Mouse (Mus musculus) right cerebral cortex, adult 2 months (tissue): ENCODE data around the gene Dkkl1.

Source experiments
- DNase-seq, 2 experiments: peaks; one replicate each; pipeline ENCODE4 v3.0.0; 2021 to 2022; ENCODE audit warnings: low spot score in 2 of 2

Dkkl1 gene

DNA sequence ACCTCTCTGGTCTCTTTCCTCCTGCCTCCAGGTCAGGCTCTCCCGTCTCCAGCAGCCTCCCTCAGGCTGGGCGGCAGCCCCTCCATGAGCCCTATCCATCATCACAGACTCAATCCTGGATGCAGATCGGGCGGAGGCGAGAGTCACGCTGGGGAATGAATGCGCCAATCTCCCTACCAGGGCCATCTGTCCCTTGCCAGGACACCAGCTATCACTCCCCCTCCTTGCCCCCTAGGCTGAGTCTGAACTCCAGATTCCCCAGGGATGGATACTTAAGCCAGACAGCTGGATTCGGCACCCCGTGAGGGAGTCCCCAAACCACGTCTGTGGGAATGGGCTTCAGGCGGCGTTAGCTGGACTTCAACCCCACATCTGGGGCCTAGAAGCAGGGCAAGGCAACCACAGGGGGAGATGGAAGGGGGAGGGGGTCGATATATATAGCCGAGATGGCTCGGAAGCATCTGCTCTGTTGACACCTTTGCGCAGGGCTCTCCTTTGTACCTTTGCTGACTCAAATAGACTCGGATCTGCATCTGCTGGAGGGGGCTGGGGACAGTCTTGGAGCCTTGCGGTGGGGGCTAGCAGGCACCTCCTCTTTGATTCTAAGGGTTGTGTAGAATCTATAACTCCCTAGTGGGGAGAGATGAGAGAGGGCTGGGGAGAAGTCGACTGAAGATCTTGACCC lies 44.0 kb downstream of the Dkkl1 start:
- DNase-seq = no peak

DNA sequence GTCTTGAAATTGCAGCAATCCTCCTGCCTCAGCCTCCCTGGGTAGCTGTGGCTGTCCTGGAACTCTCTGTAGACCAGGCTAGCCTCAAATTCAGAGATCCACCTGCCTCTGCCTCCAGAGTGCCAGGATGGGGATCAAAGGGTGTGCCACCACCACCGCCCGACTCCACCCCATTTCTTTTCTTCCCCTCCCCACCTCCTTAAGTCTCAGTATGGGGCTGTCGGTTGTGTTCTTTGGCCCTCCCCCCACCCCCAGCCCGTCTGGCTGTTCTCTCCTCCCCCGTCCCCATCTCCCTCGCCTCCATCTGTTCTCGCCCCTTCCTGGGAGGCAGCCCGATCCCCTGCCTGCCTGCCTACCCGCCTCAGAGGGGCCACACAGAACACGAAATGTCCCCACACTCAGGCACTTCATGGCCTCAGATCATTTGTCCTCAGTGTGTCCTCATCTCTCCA lies 45.0 kb downstream of the Dkkl1 start:
- DNase-seq = no peak

DNA sequence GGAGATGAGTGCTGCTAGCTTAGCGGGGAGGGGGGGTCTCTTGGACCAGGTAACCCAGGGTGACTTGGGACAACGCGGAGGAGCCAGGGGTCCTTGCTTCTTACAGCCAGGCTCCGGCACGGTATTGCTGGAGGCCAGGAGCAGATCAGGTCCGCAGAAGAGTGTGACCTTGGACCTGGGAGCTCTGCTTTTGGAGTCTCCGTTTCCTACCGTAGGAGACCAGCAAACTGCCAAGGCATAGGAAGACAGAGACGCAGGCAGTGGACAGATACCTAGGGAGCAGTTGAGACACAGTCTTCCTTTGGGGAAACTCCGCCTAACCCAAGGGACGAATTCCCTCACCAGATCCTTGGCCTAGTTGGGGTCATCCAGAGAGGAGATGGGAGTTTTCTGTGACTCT lies 46.2 kb downstream of the Dkkl1 start:
- no peak for DNase-seq

DNA sequence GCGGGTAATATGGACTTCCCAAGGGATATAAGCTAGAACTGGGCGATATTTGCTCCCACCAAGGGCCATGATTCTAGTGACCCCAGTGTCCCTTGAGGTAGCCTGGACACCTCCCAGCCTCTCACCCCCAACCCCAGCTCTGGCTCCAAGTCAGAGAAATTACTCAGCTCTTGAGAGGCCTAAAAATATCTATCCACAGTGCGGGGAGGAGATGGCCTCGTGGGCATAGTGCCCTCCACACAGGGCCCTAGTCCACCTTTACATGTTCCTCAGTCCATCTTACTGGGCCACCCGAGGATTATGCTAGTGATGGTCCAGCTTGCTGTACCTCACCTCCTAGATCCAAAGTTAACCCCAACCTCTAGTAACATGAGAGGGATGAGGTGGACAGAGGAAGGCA lies 47.1 kb downstream of the Dkkl1 start:
- no peak for DNase-seq

DNA sequence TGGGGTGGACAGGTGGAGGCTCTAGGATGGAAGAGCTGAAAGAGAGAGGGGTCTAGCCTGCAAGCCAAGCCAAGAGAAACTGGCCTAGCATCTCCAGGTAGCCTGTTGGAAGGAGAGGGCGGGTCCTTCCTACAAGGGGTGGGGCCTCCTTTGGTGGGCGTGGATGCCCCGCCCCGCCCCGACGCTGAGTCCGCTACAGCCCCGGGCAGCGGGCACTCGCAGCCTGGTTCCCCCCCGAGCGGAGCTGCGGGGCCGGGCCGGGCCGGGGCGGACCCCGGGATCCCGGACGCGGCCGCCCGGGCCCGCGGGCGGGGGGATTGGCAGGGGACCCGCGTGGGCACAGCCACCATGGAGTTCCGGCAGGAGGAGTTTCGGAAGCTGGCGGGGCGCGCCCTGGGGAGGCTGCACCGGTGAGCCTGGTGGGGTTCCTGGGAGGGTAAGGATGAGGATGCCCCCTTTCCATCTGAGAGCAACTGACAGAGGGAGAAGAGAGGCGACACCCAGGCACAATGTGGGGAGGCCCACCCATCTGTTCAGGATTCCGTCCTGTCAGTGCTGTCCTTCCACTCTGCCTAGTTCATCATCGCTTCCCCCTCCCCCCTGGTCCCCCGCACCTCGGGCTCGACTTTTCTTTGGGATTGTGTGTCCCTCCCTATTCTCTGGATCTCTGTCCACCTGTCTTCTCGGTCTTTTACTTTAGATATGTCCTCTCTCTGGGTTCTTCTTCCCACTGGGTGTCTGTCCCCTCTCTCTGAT lies 48.0 kb downstream of the Dkkl1 start, which contains the start of gene Slc17a7:
Slc17a7 (plus strand) TSS at position 215 of the 756 bp plus-strand sequence.
- DNase-seq = peak; percentile 57 to 60

DNA sequence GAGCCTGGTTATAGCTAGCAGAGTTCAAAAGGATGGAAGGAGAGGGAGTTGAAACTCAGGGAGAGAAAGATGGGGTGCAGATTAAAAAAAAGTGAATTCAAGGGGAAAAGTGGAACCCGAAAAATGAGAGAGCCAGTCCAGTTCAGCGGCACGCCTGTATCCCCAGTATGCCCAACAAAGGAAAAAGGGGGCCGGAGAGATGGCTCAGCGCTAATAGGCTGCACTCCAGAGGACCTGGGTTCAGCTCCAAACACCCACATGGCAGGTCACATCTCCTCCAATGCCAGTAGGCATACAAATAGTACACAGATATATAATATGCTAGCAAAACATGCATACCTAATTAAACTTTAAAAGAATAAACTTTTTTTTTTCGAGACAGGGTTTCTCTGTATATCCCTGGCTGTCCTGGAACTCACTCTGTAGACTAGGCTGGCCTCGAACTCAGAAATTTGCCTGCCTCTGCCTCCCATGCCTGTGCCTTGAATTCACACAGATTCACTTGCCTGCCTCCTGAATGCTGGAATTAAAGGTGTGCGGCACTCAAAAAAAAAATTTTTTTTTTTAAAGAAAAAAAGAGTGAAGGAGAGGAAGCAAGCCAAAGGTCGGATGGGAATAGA lies 48.8 kb downstream of the Dkkl1 start:
- DNase-seq = no peak

DNA sequence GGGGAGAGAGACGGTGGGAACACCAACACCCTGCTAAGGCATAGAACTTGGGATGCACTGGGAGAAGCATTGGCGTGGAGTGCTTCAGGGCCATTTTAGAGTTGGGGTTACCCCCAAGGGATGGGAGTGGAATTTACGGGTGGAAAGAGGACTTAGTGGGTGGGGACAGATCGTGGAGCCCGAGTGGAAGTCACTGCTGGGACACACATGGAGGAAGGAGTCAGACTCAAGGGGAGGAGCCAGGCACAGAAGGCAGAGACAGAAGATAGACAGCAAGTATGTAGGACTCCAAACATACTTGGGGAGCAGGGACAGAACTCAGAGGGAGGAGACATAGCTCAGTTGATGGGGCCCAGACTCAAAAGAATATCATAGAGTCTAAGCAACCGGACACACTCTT lies 49.4 kb downstream of the Dkkl1 start:
- DNase-seq = no peak

DNA sequence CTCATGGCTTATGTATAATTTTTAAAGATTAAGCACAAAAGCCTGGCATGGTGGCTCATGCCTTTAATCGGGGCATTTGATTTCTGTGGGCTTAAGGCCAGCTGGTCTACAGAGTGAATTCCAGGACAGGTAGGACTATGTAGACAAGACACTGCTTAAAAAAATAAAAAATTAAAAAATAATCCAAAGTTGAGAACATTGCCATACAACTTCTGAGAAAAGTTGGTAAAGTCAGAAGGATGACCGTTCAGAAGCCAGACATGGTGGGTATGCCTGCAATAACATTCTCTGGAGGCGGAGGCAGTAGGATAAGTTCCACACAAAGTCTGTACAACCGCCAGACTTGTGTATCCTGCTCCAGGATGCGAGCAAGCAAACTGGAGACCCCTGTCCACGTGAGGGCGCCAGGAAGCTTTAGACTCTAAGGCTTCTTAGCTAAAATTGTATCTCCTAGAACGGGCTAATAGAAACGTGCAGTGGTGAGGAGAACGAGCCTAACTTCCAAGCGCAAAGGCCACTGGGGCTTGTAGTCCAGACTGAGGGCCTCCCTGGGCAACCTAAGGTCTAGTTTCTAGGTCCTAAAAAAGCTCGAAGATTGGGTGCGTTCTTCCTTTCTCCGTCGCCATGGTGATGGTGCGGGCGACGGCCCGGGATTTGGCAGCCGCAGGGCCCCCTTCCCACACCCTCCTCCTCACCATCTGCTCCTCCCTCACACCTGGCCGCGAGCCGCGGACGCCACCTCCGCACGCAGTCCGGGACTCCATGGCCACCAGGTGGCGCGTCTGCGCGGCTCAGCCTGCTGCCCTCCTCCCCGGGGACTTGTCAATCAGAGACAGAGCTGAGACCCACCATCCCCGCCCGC lies 50.1 kb downstream of the Dkkl1 start:
- DNase-seq = peak; percentile 96

DNA sequence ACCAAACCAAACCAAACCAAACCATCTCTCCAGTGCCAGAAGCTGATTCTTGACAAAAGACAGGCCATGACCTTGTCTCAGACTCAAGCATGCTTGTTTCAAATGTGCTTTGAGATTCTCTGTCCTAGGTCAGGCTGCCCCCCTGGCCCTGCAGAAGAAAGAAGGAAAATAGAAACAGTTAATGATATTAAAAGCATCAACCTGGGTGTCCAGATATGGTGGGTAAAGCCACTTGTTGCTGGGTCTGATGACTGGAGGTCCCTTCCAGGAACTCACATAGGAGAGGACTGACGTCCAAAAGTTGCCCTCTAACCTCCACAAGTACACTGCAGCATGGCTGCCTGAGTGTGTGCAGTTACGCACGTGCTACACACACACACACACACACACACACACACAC lies 51.1 kb downstream of the Dkkl1 start:
- DNase-seq = no peak

DNA sequence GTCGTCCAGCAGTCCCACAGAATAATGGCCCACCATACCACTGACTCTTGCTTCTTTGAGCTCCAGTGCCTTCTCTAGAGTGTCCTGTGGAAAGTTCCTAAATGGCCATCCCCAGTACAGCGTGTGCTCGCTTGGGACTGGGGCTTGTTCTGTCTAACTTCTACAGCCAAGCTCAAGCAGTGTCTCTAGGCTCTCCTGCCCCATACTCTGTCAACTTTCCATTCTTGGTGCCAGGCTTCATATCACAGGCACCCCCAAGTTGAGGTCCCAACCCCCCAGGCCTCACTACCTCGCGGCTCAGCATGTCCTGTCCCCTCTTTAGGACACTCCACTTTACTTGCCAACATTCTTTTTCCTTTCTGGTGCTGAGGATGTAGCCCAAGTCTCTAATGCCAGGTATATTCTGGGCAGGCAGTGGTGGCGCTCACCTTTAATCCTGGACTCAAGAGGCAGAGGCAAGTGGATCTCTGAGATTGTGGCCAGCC lies 51.6 kb downstream of the Dkkl1 start:
- no peak for DNase-seq

DNA sequence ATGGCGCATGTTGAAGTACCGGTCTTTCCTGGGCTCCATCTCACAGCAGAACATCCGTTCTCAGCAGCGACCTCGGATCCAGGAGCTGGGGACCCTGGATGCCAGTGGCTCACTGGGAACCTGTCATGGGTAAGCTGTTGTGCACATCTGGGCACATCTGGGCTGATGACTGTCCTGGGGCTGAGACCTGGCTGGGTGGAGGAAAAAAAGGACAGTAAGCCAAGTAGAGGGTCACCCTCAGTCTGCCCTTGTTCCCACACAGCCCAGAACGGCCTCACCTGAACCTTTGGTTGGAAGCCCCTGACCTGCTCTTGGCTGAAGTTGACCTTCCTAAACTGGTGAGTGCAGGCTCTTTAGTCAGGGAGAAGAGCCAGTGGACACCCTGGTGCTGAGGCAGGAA lies 53.0 kb downstream of the Dkkl1 start:
- no peak for DNase-seq
